Mouse (Mus musculus) liver, adult 2 months (tissue): ENCODE results near the gene Sertad2. TPM values are rescaled to one million over a fixed set of nuclear protein-coding genes. Genes with fewer than 3 reads are reported as not detected.

Experiments used
- DNase-seq: peaks from one replicate; pipeline ENCODE4 v3.0.0-alpha.2; 2011; ENCODE audit warnings: low read depth, low spot score; ENCODE audit errors: extremely low read depth
- H3K27ac ChIP-seq: fragments of 200-500 bp; replicated peaks from 2 replicates; pipeline ENCODE4 v1.5.1; 2012; ENCODE audit warnings: low read depth, mild to moderate bottlenecking, control low read depth, inconsistent platforms, low read length; ENCODE audit not compliant: insufficient read depth
- H3K27me3 ChIP-seq: fragments of 200-500 bp; 2 replicates; pipeline ENCODE4 v1.6.1; 2012; ENCODE audit warnings: mild to moderate bottlenecking, moderate library complexity, low read length, inconsistent platforms; ENCODE audit not compliant: control insufficient read depth, insufficient read depth
- H3K36me3 ChIP-seq: fragments of 200-500 bp; 2 replicates; pipeline ENCODE4 v1.6.1; 2012; ENCODE audit warnings: low read length, inconsistent platforms; ENCODE audit not compliant: control insufficient read depth, insufficient read depth
- H3K4me1 ChIP-seq: fragments of 200-500 bp; 2 replicates; pipeline ENCODE4 v1.6.1; 2011; ENCODE audit warnings: low read length; ENCODE audit not compliant: control insufficient read depth, insufficient read depth
- H3K4me3 ChIP-seq: fragments of 200-500 bp; 2 replicates; pipeline ENCODE4 v1.5.1; 2011; ENCODE audit warnings: low read depth, mild to moderate bottlenecking, control low read depth, low read length, moderate library complexity; ENCODE audit not compliant: insufficient read depth
- H3K79me2 ChIP-seq: fragments of 200-500 bp; 2 replicates; pipeline ENCODE4 v1.6.1; 2012; ENCODE audit warnings: inconsistent platforms, mild to moderate bottlenecking, low read length, moderate library complexity; ENCODE audit not compliant: control insufficient read depth, insufficient read depth
- H3K9ac ChIP-seq: fragments of 200-500 bp; 2 replicates; pipeline ENCODE4 v1.6.1; 2012; ENCODE audit warnings: low read depth, mild to moderate bottlenecking, control low read depth, inconsistent platforms, low read length
- CTCF ChIP-seq: fragments of 200-500 bp; IDR thresholded peaks from 2 replicates; pipeline ENCODE4 v1.5.1; 2011; ENCODE audit warnings: low read depth, low read length, control low read depth
- POLR2A ChIP-seq: fragments of 200-500 bp; IDR thresholded peaks from 2 replicates; pipeline ENCODE4 v1.6.1; 2011; ENCODE audit warnings: low read length, control low read depth; ENCODE audit not compliant: insufficient read depth; ENCODE audit errors: extremely low read depth
- WGBS: fragments of 180-500 bp; shearing (Covaris S2); methylation state at CpG from one replicate; pipeline ENCODE4 v1.1.7; 2018; 5-methylcytosine and 5-hydroxymethylcytosine counted together
- polyA plus RNA-seq: library from polyadenylated mRNA; depleted of rRNA; stranded (reverse); fragments of >200 nt; gene quantifications from 2 replicates; pipeline ENCODE4 v1.2.3, GENCODE M21; 2012
- total RNA-seq: library from RNA; depleted of rRNA; stranded (reverse); fragments of >200 nt; gene quantifications from 2 replicates; pipeline ENCODE4 v1.2.3, GENCODE M21; 2014

The Sertad2 gene
- total and polyA plus RNA-seq, 2 experiments: 8.0 to 9.3 TPM

GRCm38 (mm10) chr11:20514757-20515156 is 28.3 kb upstream of the Sertad2 start:
- DNase-seq: no peak
- 86% methylated on average over 4 of the region's 4 CpGs for WGBS
- no peak overlapping the region for H3K9ac ChIP-seq
- no peaks in the 10 kb centered on the region for H3K36me3 ChIP-seq
- TF ChIP-seq CTCF (no peak), POLR2A (no peak)
- H3K4me3 ChIP-seq: no peak overlapping the region
- no peak overlapping the region for H3K27ac ChIP-seq
- H3K4me1 ChIP-seq: no peaks in the 10 kb centered on the region
- no peaks in the 10 kb centered on the region for H3K79me2 ChIP-seq
- H3K27me3 ChIP-seq: no peaks in the 10 kb centered on the region

- Histone ChIP-seq H3K4me3 (no peak overlapping the region), H3K27me3 (no peaks in the 10 kb centered on the region), H3K4me1 (no peaks in the 10 kb centered on the region), H3K79me2 (no peaks in the 10 kb centered on the region), H3K9ac (no peak overlapping the region), H3K36me3 (no peaks in the 10 kb centered on the region), H3K27ac (no peak overlapping the region)
- 91% methylated on average over 2 of the region's 2 CpGs for WGBS
- no peak for TF ChIP-seq POLR2A
- TF ChIP-seq CTCF: no peak
- no peak for DNase-seq
These were observed 21.7 kb upstream of the Sertad2 start for GRCm38 (mm10) chr11:20521321-20521720.

- TF ChIP-seq POLR2A (no peak), CTCF (no peak)
- Histone ChIP-seq H3K9ac (no peak overlapping the region), H3K27ac (no peak overlapping the region), H3K4me1 (no peaks in the 10 kb centered on the region), H3K27me3 (no peaks in the 10 kb centered on the region), H3K79me2 (no peaks in the 10 kb centered on the region), H3K36me3 (no peaks in the 10 kb centered on the region), H3K4me3 (no peak overlapping the region)
- DNase-seq: no peak
- 82% methylated on average over 4 of the region's 4 CpGs for whole genome bisulfite sequencing
These were observed 20.3 kb upstream of the Sertad2 start for GRCm38 (mm10) chr11:20522750-20523149.

- no peaks in the 10 kb centered on the region for H3K4me1 ChIP-seq
- TF ChIP-seq CTCF: no peak
- H3K4me3 ChIP-seq: no peak overlapping the region
- H3K27ac ChIP-seq: no peak overlapping the region
- no peak for DNase-seq
- H3K79me2 ChIP-seq: no peaks in the 10 kb centered on the region
- no peaks in the 10 kb centered on the region for H3K36me3 ChIP-seq
- H3K9ac ChIP-seq: no peak overlapping the region
- WGBS: 92% methylated on average over 1 of the region's 1 CpGs
- H3K27me3 ChIP-seq: no peaks in the 10 kb centered on the region
These were observed 18.6 kb upstream of the Sertad2 start for GRCm38 (mm10) chr11:20524435-20524834.

GRCm38 (mm10) chr11:20525909-20526308 is 17.1 kb upstream of the Sertad2 start:
- WGBS: 85% methylated on average over 8 of the region's 8 CpGs
- H3K79me2 ChIP-seq: no peaks in the 10 kb centered on the region

GRCm38 (mm10) chr11:20527901-20528300 is 15.2 kb upstream of the Sertad2 start:
- H3K9ac ChIP-seq: no peak overlapping the region
- H3K36me3 ChIP-seq: no peaks in the 10 kb centered on the region
- TF ChIP-seq POLR2A: no peak
- no peak for TF ChIP-seq CTCF
- H3K79me2 ChIP-seq: no peaks in the 10 kb centered on the region
- WGBS: 99% methylated on average over 3 of the region's 3 CpGs
- 0 out of 2 replicates have a peak, but pooled peaks cover 2% of the 10 kb centered on the region for H3K4me1 ChIP-seq
- no peak for DNase-seq
- no peaks in the 10 kb centered on the region for H3K27me3 ChIP-seq
- H3K27ac ChIP-seq: no peak overlapping the region
- no peak overlapping the region for H3K4me3 ChIP-seq

More at GRCm38 (mm10) chr11:20525909-20526308, 17.1 kb upstream of the Sertad2 start:
- TF ChIP-seq POLR2A (no peak), CTCF (no peak)
- no peaks in the 10 kb centered on the region for H3K27me3 ChIP-seq
- no peak overlapping the region for H3K4me3 ChIP-seq
- no peaks in the 10 kb centered on the region for H3K4me1 ChIP-seq
- no peaks in the 10 kb centered on the region for H3K36me3 ChIP-seq
- no peak overlapping the region for H3K9ac ChIP-seq
- no peak overlapping the region for H3K27ac ChIP-seq
- DNase-seq: no peak
